Mouse (Mus musculus) gastrocnemius, adult 8-10 months (tissue): ENCODE results near the gene Mlana. TPM values are rescaled to one million over a fixed set of nuclear protein-coding genes. Genes with fewer than 3 reads are reported as not detected.
A peak's percentile ranks its signal among the peaks of the same experiment; 100 is the strongest.

Source experiments
- DNase-seq, 2 experiments: peaks; one replicate each; pipeline ENCODE4 v3.0.0; 2022; ENCODE audit warnings: low spot score in 2 of 2
- total RNA-seq, 4 experiments: library from RNA; stranded (reverse); gene quantifications; 2 replicates each; pipeline ENCODE4 v1.2.4; 2022

The Mlana gene
- total RNA-seq, 4 experiments from 2014 or later = not detected

DNA sequence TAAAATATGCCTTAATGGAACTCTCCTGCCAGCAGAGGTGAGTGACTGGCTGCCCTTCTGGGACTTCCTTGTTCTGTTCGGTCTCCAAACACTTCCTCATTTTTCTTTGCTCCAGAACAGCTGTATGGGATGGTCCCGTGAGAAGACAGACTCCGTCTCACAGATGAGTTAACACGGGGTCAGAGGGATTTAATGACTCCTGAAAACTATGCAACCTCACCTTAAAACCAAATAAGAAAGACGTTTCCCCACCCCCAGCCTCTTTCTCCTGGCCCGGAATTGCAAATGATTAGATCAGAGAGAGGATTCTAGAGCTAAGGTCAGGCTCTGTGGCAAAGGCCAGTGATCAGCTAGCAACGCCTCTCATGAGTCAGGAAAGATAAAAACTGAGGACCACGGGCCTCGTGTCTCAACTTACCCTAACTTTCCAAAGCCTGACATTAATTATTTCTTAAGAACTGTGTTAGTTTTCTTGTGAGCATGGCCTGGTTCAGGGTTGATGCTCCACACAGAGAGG lies 22.0 kb upstream of the Mlana start:
- DNase-seq = no peak

DNA sequence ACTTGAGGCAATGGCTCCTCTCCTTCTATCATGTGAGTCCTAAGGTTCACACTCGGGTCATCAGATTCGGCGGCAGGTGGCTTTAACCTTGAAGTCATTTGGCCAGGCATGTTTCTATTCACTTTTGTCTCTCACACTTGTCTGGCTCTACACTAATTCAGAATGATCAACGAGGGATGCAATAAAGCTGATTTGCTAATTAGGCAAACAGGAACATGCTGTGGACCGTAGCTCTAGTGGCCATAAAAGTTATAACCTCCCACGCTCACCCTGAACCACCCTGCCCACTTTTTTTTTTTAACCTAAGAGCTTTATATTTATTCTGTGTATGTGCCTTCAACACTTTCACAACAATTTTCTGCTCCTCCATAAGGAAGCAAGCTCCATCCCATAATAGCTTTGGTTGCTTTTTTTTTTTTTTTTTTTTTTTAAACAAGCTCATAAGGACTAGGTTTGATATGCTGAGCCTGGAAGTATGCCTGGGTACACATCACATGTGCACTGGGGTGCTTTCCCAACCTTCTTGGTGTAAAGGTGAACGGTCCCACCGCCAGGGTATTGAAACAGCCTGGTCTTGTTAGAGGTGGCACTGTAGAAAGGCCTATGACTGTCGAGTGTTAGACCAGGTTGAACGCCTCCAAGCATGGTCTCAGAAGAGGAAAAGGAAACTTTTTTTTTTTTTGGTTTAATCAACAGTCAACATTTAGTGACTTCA lies 21.0 kb upstream of the Mlana start:
- no peak for DNase-seq

- no peak for DNase-seq
These were observed 19.3 kb upstream of the Mlana start for GRCm38 (mm10) chr19:29678181-29678778.

DNA sequence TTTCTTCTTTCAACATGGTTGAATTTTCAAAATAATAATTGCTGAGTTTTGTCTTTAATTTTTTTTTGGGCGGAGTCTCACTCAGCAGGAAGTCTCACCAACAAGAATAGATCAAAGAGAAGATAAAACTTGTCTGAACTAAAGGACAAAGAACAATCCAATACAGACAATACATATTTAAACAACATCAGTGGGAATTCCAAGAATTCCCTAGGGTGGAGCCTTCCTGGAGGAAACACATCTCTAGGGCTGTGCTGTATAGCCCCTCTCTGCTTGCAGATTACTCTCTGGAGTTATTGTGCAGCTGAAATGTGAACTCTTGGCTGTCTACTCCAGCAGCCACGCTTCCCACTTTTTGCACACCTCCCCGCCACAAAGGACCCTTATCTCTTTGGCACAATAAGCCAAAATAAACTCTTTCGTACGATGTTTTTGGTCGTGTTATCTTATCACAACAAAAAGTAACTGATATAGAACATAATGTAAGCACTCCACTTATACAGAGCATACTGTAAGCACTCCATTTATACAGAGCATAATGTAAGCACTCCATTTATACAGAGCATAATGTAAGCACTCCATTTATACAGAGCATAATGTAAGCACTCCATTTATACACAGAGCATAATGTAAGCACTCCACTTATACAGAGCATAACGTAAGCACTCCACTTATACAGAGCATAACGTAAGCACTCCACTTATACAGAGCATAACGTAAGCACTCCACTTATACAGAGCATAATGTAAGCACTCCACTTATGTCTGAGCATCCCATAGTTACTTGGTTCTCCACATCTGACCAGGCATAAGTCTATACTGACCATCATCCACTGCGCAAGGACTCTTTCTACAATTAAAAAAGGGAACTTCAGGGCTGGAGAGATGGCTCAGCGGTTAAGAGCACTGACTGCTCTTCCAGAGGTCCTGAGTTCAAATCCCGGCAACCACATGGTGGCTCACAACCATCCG lies 17.2 kb upstream of the Mlana start:
- no peak for DNase-seq

DNA sequence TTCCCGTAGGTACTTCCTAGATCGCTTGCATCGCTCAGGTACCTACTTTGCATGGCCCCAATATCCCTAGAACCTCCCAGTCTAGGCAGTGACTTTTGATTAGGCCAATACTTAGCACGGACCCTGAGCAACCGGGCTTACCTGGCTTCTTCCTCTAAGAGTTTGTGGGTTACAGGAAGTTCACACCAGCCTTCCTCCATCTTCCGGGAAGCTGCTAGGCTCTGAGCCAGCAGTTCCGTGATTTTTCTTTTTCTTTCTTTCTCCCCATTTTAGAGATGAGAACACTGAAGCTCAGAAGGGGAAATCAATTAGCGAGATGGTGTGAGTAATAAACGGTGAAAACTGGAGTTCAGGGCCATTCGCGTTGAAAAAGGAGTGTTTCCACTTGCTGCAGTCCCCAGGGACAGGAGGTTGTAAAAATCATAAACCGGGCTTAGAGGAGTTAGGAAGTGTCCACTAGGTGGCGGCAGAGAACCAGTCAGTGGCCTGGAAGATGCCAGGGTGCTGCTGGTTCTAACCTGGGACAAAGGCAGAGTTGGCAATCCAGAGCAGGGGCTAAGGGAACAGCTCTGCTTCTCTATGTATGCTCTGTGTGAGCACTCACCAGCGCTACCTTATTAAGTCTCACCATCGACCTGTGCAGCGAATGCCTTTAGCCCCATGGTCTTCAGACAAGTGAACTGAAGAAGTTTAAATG lies 13.6 kb upstream of the Mlana start:
- peak; percentile 54 to 65 for DNase-seq

- no peak for DNase-seq
These were observed 2.6 kb upstream of the Mlana start for GRCm38 (mm10) chr19:29695071-29695470.

- no peak for DNase-seq
These were observed 1.3 kb upstream of the Mlana start for GRCm38 (mm10) chr19:29696309-29696708.

GRCm38 (mm10) chr19:29696840-29697239 lies 784 bp upstream of the Mlana start:
- no peak for DNase-seq

GRCm38 (mm10) chr19:29701707-29702106 lies 4.1 kb downstream of the Mlana start:
- DNase-seq = no peak

DNA sequence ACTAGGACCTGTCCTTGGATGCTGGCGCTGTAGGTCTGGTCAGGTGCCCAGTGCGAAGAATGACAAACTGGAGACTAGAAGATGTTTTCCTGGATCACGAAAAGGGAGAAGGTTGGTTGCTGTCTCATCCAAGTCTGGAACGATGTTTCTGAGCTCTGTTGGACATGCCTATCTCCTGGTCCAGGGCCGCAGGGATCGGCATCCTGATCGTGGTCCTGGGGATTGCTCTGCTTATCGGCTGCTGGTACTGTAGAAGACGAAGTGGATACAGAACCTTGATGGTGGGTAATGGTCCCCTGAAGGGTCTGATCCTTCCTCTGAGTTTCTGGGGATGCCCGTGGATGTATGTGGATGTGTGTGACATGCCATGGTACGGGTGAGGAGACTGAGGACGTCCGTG lies 6.8 kb downstream of the Mlana start:
- no peak for DNase-seq

DNA sequence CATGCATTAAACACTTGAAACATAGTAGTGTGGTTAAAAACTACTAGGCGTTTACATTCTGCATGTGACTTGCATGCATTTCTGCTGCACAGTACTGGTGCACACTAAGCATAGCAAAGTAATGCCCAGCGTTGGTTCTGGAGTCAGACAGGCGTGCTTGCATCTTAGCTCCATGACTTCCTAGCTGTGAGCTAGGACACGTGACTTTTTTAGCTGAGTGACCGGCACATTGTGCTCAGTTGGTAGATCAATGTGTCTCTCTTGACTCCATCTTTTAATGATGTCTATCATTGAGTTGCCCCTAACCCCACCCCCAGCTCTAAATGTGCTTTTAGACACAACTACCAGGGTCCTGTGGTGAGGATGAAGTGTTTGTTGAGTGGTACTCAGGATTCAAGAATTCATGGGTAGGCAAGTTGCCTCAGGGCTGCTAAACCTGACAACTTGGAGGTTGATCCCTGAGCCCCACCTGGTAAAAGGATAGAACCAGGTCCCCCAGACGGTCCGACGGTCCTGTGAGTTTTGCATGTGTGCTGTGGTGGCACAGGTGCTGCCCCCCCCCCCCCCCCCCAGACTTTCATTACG lies 9.8 kb downstream of the Mlana start:
- DNase-seq = no peak

GRCm38 (mm10) chr19:29708003-29708402 lies 10.4 kb downstream of the Mlana start:
- DNase-seq = no peak

- no peak for DNase-seq
These were observed 10.8 kb downstream of the Mlana start for GRCm38 (mm10) chr19:29708461-29708860.

DNA sequence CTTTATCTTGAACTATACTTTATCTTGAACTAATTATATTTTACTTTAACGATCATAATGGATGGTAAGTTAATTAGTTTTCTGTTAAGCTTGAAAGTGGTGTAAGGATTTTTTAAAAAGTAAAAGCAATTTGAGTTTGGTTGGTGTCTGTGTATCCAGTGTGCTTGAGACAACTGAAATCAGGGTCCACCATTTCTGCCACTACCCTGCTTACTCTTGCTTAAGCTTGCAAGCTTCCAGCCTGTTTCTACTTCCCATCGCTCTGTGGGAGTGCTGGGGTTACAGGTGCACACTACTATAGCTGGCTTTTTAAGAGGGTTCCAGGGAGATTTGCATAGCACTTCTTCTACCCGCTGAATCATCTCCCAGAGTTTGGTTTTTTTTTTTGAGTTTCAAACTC lies 11.8 kb downstream of the Mlana start:
- no peak for DNase-seq

DNA sequence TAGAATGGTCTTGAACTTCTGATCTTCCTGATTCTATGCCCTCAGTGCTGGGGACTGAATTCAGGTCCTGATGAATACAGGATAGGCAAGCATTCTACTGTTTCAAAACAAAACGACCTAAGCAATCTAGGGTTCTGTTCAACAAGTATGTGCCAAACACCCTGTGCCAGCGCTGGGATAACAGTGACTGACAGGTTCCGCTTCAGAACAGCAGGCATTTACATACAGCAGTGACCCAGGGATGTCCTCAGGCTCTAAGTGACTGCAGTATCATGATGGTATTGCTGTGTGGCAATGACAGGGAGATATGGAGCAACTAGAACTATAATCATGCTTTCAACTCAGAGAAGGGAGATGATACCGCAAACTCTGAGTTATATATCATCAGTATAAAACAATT lies 15.8 kb downstream of the Mlana start:
- DNase-seq = no peak

DNA sequence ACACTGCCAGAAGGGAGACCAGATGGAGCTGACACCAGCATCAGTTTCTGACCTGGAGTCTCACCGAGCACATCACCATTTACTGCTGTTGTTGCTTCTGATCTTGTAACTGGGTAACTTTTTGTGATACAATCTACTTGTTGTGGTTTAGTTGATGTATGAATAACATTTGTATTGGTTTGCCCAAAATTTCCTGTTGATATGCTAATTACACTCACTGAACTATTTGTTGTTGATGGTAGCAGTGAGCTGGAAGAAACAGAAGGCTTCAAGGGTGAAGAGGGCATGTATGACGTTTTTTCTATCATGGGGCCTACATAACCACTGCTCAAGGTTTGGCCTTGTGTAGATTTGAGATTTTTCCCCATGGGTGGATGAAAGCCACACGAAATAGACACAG lies 20.2 kb downstream of the Mlana start:
- no peak for DNase-seq

DNA sequence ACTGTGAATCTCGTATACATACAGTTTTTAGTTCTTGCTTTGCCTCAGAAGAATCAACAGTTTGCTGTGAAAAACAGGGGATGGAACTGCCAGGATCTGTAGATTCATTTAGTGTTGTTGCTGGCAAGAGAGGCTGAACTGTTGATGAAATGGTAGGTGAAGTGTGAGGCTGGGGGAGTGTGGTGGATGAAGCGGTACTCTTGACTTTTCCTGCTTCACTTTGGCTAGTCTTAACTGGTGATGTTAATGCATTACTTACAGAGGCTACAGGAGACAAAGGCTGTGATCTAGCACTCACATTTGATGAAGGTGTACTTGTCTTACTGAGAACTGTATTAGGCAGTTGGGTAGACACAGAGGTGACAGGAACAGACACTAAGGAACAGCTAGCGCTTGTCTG lies 20.9 kb downstream of the Mlana start:
- DNase-seq = no peak

DNA sequence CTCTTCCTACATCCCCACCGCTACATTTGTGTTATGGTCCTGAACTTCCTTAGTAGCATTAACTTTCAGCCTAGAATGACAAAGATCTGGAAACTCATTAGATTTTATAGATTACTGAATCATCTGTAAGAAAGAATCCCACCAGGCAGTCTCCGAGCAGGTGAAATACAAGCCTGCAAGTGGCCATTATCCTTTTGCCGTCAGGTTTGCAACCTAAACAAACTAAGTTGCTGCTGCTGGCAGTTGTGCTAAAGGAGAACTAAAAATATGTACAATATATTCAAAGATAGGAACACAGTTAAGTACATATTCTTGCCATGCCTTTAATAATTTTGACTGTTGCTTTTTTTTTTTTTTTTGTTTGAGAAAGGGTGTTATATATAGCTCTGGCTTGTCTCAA lies 37.8 kb downstream of the Mlana start:
- no peak for DNase-seq

- DNase-seq = no peak
These were observed 42.0 kb downstream of the Mlana start for GRCm38 (mm10) chr19:29739608-29740007.

DNA sequence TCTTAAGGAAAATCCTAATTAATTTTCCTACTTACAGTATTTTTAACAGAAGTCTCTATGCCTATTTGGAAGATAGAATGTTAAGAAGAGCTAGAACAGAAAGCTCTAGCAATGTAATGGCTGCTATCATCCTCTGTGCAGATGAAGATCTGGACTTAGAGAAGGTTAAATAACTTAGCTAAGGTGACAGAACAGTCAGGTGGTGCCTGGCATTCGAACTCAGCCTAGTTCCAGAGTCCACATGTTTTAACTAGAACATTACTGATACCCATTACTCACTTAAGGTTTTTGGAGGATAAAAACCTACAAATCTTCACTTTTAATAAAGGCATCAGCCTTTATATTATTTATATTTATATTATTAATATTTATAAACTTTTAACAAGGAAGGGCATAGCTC lies 43.0 kb downstream of the Mlana start:
- DNase-seq = no peak

DNA sequence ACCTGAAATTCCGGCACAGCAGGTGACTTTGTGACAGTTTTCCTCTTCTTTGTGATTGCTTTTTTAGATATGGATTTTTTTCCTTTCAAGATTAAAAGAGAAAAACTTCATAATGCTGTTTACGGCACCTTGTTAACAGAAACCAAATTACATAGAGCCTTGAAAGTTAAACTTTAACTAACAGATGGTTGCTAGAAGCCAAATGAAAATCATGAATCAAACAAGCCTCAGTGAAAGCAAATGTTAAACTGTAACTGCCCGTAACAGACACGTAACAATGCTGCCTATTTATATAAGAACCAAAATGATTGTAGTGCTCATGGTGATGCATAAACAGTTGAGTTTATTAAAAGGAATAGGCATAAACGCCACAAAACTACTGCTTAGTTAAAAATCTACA lies 45.9 kb downstream of the Mlana start:
- no peak for DNase-seq
